Mouse (Mus musculus): ENCODE data around the gene Slc11a1.

Gene Slc11a1

GRCm38 (mm10) chr1:74341898-74342297 lies 33.1 kb upstream of the Slc11a1 start:
- H3K36me3 ChIP-seq (ENCODE audit: control insufficient read depth, insufficient read depth, low read length, poor library complexity, severe bottlenecking), result no peaks in the 10 kb centered on the region
- no peaks in the 10 kb centered on the region for H3K27me3 ChIP-seq (ENCODE audit: control insufficient read depth, insufficient read depth, low read length, poor library complexity, severe bottlenecking)
- no peak for DNase-seq (ENCODE audit: low read depth, low spot score)

DNA sequence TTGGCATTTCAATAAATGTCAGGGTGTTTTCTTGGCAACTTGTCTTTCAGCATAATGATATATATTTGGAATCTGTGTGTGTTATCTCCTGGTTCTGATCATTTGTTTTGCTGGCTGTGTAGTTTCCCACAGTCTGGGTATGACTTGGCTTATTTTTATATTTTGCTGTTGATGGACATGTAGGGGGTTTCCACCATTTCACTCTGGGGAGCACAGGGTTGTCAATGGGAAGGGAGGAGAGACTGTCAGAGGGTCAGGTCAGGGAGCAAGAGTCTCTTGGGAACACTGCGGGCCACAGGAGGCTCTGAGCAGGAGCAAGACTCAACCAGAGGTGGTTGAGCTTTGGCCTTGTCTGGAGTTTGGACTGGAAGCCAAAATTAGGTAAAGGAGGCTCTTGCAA lies 32.7 kb upstream of the Slc11a1 start:
- no peak for DNase-seq (ENCODE audit: low read depth, low spot score)
- H3K27me3 ChIP-seq (ENCODE audit: control insufficient read depth, insufficient read depth, low read length, poor library complexity, severe bottlenecking), result no peaks in the 10 kb centered on the region
- no peaks in the 10 kb centered on the region for H3K36me3 ChIP-seq (ENCODE audit: control insufficient read depth, insufficient read depth, low read length, poor library complexity, severe bottlenecking)

- Histone ChIP-seq H3K27me3 (ENCODE audit: control insufficient read depth, insufficient read depth, low read length, poor library complexity, severe bottlenecking) (no peaks in the 10 kb centered on the region), H3K36me3 (ENCODE audit: control insufficient read depth, insufficient read depth, low read length, poor library complexity, severe bottlenecking) (no peaks in the 10 kb centered on the region)
- no peak for DNase-seq (ENCODE audit: low read depth, low spot score)
Measured at GRCm38 (mm10) chr1:74343161-74343560, 31.8 kb upstream of the Slc11a1 start.

GRCm38 (mm10) chr1:74344163-74344916 lies 30.7 kb upstream of the Slc11a1 start:
- no peak for DNase-seq (ENCODE audit: low read depth, low spot score)
- Histone ChIP-seq H3K27me3 (ENCODE audit: control insufficient read depth, insufficient read depth, low read length, poor library complexity, severe bottlenecking) (no peaks in the 10 kb centered on the region; the same call in 1 of the 2 replicates), H3K36me3 (ENCODE audit: control insufficient read depth, insufficient read depth, low read length, poor library complexity, severe bottlenecking) (no peaks in the 10 kb centered on the region)

DNA sequence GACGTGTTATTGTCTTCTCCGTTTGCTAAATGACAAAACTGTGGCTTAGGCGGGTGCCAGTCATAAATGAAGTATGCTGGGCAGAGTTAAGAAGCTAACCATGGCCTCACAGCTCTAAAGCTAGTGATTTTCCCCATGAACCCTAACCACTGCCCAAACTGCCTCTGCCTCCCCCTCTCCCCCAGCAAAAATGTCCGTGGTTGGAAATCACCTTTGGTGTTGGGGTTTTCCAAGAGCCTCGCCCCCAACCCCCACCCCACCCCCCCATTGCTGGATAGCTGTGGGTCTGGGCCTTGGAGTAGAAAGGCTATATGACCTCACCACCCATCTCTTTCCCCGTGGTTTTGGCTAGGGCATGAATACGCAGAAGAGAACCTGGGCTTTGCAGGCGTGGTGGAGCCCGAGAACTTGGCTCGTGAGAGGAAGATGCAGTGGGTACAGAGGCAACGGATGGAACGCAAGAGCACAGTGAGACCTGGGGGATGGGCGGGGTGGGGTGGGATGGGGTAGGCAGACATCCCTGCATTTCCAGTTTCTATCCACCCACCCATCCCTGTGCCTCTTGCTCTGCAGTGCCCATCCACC lies 23.7 kb upstream of the Slc11a1 start:
- no peaks in the 10 kb centered on the region for H3K36me3 ChIP-seq (ENCODE audit: control insufficient read depth, insufficient read depth, low read length, poor library complexity, severe bottlenecking)
- no peaks in the 10 kb centered on the region; the same call in 1 of the 2 replicates for H3K27me3 ChIP-seq (ENCODE audit: control insufficient read depth, insufficient read depth, low read length, poor library complexity, severe bottlenecking)
- no peak for DNase-seq (ENCODE audit: low read depth, low spot score)

- H3K36me3 ChIP-seq (ENCODE audit: control insufficient read depth, insufficient read depth, low read length, poor library complexity, severe bottlenecking), result no peaks in the 10 kb centered on the region
- no peak for DNase-seq (ENCODE audit: low read depth, low spot score)
Measured at GRCm38 (mm10) chr1:74352532-74353096, 22.4 kb upstream of the Slc11a1 start.

GRCm38 (mm10) chr1:74353453-74354229 lies 21.4 kb upstream of the Slc11a1 start:
- no peaks in the 10 kb centered on the region for H3K36me3 ChIP-seq (ENCODE audit: control insufficient read depth, insufficient read depth, low read length, poor library complexity, severe bottlenecking)
- no peaks in the 10 kb centered on the region; the same call in 1 of the 2 replicates for H3K27me3 ChIP-seq (ENCODE audit: control insufficient read depth, insufficient read depth, low read length, poor library complexity, severe bottlenecking)
- DNase-seq (ENCODE audit: low read depth, low spot score), result no peak

More at GRCm38 (mm10) chr1:74352532-74353096, 22.4 kb upstream of the Slc11a1 start:
- no peaks in the 10 kb centered on the region; the same call in 1 of the 2 replicates for H3K27me3 ChIP-seq (ENCODE audit: control insufficient read depth, insufficient read depth, low read length, poor library complexity, severe bottlenecking)

DNA sequence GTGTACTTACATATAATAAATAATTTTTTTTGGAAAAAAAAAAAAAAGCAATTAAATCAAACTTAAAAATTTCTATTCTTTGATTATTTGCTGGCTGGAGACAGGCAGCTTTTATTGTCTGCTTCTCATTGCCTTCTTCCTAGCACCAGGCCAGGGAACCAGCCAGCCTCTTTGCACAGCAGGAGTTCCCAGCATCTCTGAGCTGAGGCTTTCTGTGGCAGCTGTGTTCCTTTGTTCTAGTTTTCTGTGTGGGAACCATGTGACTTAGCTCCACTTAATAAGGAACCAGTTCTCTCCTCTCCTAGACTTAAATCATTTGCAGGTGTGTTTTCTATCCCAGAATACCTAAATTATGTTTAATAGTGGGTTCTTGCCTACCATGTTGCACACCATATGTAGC lies 17.5 kb upstream of the Slc11a1 start:
- DNase-seq (ENCODE audit: low read depth, low spot score), result no peak
- H3K27me3 ChIP-seq (ENCODE audit: control insufficient read depth, insufficient read depth, low read length, poor library complexity, severe bottlenecking), result no peaks in the 10 kb centered on the region
- H3K36me3 ChIP-seq (ENCODE audit: control insufficient read depth, insufficient read depth, low read length, poor library complexity, severe bottlenecking), result no peaks in the 10 kb centered on the region

DNA sequence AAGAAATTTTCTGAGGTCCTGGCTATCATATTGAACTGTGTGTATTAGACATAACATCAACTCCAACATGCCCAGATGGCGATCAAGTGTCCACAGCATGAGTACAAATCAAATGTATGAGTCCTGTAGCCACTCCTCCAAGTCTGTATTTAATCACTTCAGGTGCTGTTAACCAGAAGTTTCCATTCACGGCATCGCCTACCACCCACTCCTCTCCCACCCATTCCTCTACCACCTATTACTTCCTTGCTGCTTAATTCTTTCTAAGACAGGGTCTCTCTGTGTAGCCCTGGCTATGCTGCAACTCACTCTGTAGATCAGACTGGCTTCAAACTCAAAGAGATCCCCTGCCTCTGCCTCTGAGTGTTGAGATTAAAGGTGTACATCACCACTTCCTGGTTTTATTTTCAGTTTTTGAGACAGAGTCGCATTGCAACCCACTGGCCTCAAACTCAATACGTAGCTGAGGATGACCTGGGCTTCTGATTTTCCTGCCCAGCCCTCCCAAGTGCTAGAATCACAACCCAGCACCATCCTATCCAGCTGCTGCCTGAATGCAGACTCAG lies 15.0 kb upstream of the Slc11a1 start:
- no peaks in the 10 kb centered on the region for H3K27me3 ChIP-seq (ENCODE audit: control insufficient read depth, insufficient read depth, low read length, poor library complexity, severe bottlenecking)
- no peak for DNase-seq (ENCODE audit: low read depth, low spot score)

DNA sequence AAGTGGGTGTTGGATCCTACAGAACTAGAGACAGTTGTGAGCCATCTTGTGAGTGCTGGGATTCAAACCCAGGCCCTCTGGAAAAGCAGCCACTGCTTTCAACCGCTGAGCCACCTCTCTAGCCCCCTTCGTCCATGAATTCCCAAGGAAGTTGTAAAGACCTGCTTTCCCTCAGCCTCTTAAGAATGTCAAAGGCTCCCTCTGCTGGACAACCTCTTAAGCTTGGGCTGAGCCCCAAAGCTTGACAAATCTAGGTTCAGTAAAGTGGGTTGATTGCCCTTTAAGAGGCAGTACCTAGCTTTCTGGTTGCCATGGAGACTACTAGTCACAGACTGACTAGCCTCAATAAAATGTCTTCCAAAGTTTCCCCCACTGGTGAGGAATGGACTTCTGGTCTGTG lies 13.2 kb upstream of the Slc11a1 start, which contains the start of gene Catip:
Gene Catip (plus strand): TSS at position 297 of the 400 bp plus-strand sequence.
- H3K36me3 ChIP-seq (ENCODE audit: control insufficient read depth, insufficient read depth, low read length, poor library complexity, severe bottlenecking), result no peaks in the 10 kb centered on the region
- no peaks in the 10 kb centered on the region for H3K27me3 ChIP-seq (ENCODE audit: control insufficient read depth, insufficient read depth, low read length, poor library complexity, severe bottlenecking)
- DNase-seq (ENCODE audit: low read depth, low spot score), result peak; percentile 81

More for the DNA sequence above, 15.0 kb upstream of the Slc11a1 start:
- H3K36me3 ChIP-seq (ENCODE audit: control insufficient read depth, insufficient read depth, low read length, poor library complexity, severe bottlenecking), result no peaks in the 10 kb centered on the region

DNA sequence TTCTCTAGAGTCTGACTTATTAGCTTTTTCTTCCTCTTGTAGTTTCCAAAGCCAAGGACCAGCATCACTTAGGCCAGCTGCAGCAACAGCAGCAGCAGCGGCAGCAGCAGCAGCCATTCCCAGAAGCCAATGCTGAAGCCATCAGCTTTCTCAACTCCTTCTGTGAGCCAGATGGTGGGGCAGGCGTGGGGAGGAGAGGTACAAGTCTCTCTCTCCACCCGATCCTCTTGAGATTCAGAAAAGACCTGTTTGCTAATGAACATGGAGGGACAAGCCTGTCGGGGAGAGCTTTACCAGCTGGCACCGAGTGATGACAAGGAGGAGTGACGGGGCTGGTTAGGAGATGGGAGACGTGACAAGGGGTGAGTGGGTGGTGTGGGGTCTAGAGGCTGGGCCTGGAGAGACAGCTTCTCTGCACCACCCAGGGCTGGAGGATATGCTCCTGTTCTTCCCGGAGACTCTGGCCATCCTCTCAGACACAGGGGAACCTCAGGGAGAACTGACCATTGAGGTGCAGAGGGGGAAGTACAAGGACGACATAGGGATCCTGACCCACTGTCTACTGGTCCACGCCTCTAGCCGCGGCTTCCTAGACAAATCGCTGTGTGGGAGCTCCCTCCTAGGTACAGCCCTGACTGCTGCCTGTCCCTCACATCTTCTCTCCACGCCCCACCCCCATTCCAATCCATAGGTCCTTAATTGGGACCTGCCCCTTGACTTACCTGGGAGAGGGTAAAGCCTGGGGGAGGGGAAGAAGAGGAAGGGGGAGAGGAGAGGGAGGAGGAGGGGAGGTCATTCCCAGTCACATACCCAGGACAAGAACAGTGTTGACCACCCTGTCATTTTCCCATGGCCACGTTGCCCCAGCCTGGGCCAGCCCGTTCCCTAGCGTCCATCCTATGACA lies 12.4 kb upstream of the Slc11a1 start:
- H3K36me3 ChIP-seq (ENCODE audit: control insufficient read depth, insufficient read depth, low read length, poor library complexity, severe bottlenecking), result no peaks in the 10 kb centered on the region
- DNase-seq (ENCODE audit: low read depth, low spot score), result no peak

GRCm38 (mm10) chr1:74363437-74363836 lies 11.6 kb upstream of the Slc11a1 start:
- no peak for DNase-seq (ENCODE audit: low read depth, low spot score)
- H3K27me3 ChIP-seq (ENCODE audit: control insufficient read depth, insufficient read depth, low read length, poor library complexity, severe bottlenecking), result no peaks in the 10 kb centered on the region
- H3K36me3 ChIP-seq (ENCODE audit: control insufficient read depth, insufficient read depth, low read length, poor library complexity, severe bottlenecking), result no peaks in the 10 kb centered on the region

More for the DNA sequence above, 12.4 kb upstream of the Slc11a1 start:
- H3K27me3 ChIP-seq (ENCODE audit: control insufficient read depth, insufficient read depth, low read length, poor library complexity, severe bottlenecking), result no peaks in the 10 kb centered on the region

- DNase-seq (ENCODE audit: low read depth, low spot score), result no peak
- Histone ChIP-seq H3K27me3 (ENCODE audit: control insufficient read depth, insufficient read depth, low read length, poor library complexity, severe bottlenecking) (no peaks in the 10 kb centered on the region), H3K36me3 (ENCODE audit: control insufficient read depth, insufficient read depth, low read length, poor library complexity, severe bottlenecking) (no peaks in the 10 kb centered on the region)
Measured at GRCm38 (mm10) chr1:74364270-74364669, 10.7 kb upstream of the Slc11a1 start.

Measured in splenic B cell, adult 2 months (primary cell).